Mouse (Mus musculus) left cerebral cortex, adult 9 months (tissue): Measurements from ENCODE around the gene Olfr549.

Experiments used
- DNase-seq, 2 experiments: peaks; one replicate each; pipeline ENCODE4 v3.0.0; 2022; ENCODE audit warnings: low spot score in 2 of 2

Gene Olfr549

GRCm38 (mm10) chr7:102591786-102592185, 42.1 kb downstream of the Olfr549 start, which contains the start of gene Olfr551:
Olfr551 (minus strand) TSS chr7:102591886.
- no peak for DNase-seq

GRCm38 (mm10) chr7:102597378-102598031, 47.8 kb downstream of the Olfr549 start, which contains the start of gene Olfr552:
Olfr552 (plus strand) TSS chr7:102597770.
- no peak for DNase-seq
